Mouse (Mus musculus) kidney, postnatal 36 days (tissue): ENCODE measurements around the gene Idh1.
"Not testable (repeated sequence)": the region's sequence is repeated elsewhere in the genome, so short reads cannot be mapped to it uniquely, and the experiment has no call there.

Experiments used
- DNase-seq, 2 experiments: peaks; one replicate each; pipeline ENCODE4 v3.0.0; 2021 to 2022; ENCODE audit warnings: mixed read lengths in 2 of 2

The Idh1 gene

DNA sequence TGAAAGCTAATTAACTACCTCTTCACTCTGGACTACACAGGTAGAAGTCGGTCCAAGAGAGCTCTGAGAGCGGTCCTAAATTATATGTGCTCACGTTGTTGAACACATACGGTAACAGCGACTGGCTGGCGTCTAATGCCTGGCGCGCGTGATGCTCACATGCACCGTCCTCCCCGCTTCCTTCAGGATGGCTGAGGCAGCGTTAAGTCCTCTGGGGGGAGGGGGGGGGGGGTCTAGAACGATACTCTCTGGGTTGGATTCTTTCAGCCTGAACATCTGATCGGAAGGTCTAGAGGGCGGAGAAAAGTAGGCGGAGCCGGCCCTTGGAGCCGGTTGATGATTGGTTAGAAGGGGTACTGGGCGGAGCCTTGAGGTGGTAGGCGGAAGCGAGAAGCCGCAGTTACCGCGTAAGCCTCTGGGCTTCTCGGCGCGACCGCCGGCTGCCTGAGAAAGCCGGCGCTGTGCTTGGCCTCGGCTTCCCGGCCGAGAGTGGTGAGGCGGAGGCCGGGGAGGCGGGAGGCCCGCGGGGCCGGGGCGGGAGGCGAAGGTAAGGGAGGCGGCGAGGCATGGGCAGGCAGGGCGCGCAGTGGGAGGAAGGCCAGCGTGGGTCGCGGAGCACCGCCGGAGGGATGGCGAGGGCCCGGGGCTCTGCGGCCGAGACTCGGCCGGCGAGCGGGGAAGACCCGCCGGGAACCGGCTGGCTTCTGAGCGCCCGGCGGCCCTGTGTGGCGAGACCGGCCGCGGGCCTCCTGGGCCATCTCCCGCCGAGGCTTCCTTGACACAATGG lies at the start of gene Idh1, which contains the start of gene Pikfyve:
Gene Idh1 (minus strand): TSS at position 214 of the 787 bp plus-strand sequence.
Gene Pikfyve (plus strand): TSS at position 397 of the 787 bp plus-strand sequence.
- DNase-seq: peak; percentile 96 to 98

GRCm38 (mm10) chr1:65230566-65230965 lies 44.3 kb upstream of the Idh1 start:
- no peak for DNase-seq

DNA sequence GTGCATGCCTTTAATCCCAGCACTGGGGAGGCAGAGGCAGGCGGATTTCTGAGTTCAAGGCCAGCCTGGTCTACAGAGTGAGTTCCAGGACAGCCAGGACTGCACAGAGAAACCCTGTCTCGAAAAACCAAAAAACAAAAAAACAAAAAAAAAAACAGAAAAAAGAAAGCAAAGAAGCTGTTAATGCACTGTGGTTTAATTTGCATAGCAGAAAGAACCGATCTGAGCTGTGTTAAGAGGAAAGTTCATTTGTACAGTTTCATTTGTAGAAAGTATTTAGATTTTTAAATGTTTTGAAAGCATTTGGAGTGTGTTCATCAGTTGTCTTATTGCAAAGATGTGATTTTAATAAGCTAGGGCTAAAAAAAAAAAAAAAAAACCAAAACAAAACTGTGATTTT lies 43.5 kb upstream of the Idh1 start:
- not testable (repeated sequence) for DNase-seq

- DNase-seq: no peak
Measured at GRCm38 (mm10) chr1:65227681-65228080, 41.4 kb upstream of the Idh1 start.

DNA sequence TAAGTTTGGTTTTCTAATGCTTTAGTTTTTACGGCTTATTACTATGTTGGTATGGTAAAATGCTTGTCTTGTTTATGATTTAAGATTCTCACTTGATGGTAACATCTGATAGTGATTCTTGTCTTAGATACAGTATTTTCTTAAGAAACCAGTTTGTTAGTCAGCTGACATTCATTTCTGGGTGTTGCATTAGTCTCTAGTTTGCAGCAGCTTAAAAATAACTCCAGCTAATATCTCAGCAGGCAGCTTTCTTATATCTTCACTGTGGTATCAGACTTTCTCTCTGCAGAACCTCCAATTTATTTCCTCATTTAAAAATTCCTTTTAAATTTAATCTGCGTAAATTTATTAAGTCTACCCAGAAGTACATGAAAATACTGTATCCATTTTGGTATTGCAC lies 37.4 kb upstream of the Idh1 start:
- DNase-seq: no peak

- no peak for DNase-seq
Measured at GRCm38 (mm10) chr1:65217972-65218371, 31.7 kb upstream of the Idh1 start.

DNA sequence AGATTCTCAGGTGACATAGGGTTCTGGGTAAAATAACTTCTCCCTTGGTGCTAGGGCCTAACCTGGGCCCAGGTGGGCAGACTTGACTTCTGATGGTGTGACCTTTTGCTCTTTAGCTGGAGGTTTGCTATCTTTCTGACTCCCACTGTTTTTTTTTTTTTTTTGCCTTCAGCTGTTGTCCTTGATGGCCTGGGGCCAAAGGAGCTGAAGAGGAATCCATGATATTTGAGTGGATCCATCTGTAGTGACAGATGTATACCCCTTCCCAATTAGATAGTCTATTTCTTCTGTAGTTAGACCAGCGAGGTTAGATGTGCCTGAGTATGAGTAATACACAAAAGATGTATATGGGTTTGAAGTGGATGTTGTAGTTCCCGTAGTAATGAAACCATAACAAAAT lies 31.3 kb upstream of the Idh1 start:
- DNase-seq: no peak

DNA sequence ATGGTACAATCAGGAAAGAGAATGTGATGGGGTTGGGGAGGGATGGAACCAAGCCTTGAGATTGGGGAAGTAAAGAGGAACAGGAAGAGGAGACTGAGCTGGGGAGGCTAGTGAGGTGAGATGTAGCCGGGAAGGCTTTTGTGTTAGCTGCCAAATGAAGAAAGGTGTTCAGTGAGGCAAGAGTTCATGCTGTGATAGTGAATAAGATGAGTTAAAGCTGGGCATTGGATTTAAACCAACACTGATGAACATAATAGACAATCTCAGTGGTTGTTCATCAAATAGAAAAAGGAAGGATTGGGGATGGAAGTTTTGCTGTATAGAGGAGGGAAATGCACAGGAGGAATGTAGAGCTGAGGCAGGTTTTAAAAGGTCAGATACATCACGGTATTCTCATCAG lies 26.9 kb upstream of the Idh1 start:
- no peak for DNase-seq

DNA sequence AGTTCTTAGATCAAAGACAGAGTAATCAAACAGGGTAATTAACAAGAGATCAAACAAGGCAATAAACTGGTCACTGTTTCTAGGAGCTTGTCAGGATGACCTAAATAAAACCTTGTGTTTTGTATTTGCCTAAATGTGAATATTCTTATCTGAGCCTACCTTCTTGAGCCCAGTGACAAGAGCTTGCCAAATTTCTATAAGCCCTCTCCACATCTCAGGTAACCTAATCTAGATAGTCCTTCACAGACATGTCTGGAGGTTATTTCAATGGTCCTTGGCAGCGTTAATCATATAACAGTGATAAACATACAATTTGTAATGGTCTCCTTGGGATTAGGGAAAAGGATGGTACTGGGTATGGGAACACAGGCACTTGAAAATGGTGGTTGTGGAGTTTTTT lies 18.0 kb upstream of the Idh1 start:
- no peak for DNase-seq

DNA sequence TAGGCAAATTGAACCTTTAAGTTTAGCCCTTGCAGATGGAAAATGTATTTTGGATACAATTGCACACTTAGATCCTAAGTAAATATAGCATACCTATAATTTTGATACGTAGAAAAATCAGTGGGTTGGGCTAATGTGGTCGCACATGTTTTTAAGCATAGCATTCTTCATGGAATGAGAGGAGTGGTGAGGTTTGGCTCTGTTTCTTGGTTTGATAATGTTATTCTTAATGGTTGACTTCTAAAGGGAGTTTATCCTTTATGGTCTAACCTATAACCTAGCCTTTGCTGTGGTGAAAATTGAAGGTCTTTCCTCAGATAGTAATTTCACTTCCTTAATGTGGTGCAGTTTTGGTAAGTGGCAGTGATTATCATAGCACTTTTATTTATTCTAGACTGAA lies 12.6 kb upstream of the Idh1 start:
- no peak for DNase-seq

DNA sequence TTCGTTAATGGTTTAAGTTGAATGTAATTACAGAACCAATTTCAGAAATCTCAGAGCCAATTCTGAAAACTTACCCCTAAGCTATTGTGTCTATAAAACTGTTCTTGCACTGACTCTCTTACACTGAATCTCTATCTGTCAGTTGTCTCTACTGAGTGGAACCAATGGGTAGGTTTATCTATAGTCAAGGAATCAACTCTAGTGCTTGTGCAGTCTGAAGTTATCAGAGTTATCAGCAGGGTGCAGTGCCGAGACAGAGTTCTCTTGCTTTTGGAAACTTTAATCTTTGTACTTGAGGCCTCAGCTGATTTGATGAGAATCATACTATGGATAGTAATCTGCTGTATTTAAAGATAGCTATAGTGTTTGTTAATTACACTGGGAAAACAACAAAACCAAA lies 12.1 kb upstream of the Idh1 start:
- no peak for DNase-seq

- no peak for DNase-seq
Measured at GRCm38 (mm10) chr1:65193226-65193625, 6.9 kb upstream of the Idh1 start.

DNA sequence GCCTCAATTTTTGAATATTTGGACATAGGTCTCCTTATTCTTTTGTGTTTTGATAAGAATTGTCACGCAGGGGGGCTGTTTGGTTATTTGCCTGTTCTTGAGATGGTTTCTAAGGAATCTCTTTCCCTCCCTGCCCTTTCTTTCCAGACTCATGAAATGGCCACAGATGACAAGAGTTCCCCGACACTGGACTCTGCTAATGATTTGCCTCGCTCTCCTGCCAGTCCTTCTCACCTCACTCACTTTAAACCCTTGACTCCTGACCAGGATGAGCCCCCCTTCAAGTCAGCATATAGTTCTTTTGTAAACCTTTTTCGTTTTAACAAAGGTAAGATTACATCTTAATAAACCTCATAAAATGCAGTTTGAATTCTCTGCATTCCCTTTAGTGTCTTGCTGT lies 3.9 kb upstream of the Idh1 start:
- DNase-seq: peak; percentile 39 to 54

GRCm38 (mm10) chr1:65187074-65187430 lies 752 bp upstream of the Idh1 start:
- no peak for DNase-seq

DNA sequence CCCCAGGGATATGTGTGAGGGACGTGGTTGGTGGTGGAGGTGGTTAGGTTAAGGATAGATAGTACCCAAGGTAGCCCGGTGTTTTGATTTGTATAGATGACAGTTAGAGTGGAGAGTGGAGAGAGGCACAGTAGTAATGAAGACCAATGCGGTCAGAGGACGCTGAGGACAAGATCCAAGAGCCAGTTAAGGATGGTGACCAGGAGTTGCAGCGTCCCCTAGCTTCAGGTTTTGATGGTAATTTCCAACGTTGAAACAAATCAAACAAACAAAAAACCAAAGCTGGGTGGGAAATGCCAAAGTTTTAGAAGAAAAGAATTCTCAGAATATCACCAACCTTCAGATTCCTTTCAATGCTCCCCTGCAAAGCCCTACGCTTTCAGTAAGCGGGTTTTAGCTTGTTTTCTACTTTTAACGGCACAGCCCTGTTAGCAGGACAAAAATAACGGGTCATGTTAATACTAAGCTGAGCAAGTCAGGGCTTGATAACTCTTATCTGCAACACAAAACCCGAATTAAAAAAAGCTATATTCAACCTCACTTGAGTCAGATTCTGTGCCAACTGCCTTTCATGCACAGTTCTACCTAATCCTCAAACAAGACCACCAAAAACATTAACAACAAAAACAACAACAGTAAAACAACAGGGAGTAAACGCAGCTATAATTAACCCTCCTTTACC lies 635 bp downstream of the Idh1 start:
- peak; percentile 39 to 61 for DNase-seq

DNA sequence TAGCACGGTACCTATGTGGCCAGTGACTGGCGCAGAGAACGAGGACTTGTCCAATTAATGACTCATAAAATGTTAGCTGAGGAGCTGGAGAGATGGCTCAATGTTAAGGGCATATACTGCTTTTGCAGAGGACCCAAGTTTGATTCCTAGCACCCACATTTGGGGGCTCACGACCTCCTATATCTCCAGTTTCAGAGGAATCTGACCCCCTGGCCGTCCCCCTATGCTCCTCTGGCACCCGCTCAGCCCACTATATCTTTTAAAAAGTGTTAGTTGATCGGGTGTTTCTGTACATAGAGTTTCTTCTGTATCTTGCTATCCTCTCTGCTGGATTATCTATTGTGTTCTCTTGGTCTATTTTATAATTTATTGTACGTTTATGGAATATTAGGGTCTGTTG lies 1.3 kb downstream of the Idh1 start:
- no peak for DNase-seq

DNA sequence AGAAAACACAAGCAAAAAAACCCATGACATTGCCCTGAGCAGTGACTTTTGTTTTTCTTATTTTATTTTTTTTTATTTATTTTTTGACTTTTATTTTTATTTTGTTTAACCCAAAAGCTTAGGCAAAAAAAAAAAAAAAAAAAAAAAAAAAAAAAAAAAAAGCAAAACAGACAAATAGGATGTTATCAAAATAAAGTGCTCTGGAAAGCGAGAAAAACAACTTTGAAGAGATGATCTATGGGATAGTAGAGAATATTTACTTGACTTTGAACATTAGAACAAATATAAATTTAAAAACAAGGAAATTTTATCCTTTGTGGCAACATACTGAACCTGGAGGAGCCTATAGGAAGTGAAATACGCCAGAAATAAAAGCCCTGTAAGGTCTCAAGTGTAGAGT lies 2.3 kb downstream of the Idh1 start:
- DNase-seq: no peak

DNA sequence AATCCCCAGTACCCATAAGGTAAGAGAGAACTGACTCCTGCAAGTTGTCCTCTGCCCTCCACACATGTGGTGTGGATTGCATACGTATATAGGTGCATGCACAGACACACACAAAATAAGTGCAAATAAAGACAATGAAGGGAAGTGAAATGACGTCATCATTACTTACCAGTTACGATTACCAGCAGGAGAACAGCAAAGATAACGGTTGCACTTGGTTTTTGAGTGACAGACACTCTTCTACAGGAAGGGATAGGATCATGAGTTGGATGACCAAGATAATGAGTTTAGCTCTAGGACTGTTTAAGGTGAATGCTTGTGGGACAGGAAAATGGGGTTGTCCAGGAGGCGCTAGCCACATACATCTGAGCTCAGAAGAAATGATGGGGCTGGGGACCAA lies 4.8 kb downstream of the Idh1 start:
- DNase-seq: no peak

DNA sequence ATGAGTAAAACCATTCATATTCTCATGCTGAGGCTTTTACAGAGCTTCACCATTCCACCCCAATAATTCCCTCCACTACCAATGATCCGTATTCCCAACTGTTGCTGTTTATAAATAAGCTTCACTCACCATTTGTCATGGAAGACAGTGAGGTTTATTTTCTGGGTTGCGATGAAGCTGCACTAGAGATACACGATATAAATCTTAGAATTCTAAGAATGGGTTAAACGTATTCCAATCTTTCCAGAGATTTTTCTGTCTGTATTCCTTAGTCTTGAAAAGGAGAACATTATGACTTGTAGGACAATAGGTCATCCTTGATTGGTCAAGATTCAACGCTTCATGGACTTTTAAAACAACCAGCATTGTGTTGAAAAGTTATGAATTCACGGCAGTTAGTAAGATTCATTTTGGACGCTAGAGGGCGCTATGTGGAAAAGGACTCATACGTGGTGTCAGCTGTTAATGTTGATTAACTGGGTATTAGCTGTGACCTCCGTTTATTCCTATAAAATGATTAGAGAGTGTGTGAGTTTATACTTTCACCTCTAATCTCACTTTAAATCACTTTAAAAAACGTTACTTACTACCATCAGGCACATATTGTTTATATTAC lies 6.6 kb downstream of the Idh1 start:
- peak; percentile 80 to 81 for DNase-seq

- DNase-seq: peak; percentile 99
Measured at GRCm38 (mm10) chr1:65178902-65179432, 7.3 kb downstream of the Idh1 start.

DNA sequence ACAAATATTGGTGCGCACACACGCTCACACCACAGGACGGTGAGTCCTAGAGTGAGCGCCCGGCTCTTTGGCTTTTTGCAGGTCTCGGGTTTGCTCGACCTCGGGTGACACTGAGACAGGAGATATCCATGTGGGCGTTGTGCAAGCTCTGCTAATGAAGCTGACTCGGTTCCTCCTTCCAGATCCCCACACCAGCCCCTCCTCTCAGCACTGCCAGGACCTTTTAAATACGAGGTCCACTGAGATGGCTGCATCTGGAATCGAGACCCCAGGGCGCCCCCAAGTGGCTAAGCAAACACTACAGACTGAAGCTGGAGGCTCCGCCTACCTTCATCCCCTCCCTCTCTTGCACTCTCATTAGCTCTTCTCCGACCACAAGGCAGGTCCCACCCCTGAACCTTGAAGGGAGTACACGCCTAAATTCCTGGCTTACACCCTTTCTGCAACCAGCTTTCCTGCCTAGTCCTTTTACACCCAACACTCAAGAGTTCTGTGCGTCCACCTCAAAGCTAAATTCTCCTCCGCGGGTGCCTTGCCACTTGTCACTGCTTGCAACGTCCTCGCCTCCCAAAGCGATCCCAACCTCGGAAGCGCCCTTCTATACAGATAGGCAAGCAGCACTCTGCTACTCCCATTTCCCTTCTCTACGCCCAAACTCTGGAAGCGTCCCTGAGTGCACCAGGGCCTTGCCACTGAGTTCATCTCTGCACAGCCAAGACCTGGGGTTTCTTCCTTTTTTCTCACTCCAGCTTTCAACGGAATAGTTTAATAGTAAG lies 8.0 kb downstream of the Idh1 start:
- peak; percentile 97 to 99 for DNase-seq

GRCm38 (mm10) chr1:65177452-65177851 lies 8.8 kb downstream of the Idh1 start:
- DNase-seq: no peak

DNA sequence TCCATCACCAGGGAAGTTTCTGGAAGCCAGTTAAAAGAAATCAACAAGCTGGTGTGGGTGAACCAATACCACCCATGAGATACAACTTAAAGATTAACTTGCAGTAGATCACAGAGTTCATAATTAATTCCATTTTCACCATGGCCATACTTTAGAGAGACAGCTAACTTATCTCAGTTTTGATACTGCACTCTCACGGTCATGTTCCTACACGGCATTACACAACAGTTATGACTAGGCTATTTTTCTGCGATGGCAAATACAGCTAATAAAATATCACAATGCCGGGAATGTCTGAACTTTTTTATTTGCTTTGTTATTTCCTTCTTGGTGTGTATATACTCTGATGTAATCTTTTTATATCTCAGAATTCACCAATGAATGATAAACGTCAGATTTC lies 9.4 kb downstream of the Idh1 start:
- peak in 1 of 2 experiments; percentile 46 for DNase-seq
